Mouse (Mus musculus): Measurements from ENCODE around the gene Themis2. TPM values are rescaled to one million over a fixed set of nuclear protein-coding genes. Genes with fewer than 3 reads are reported as not detected.

Gene Themis2
- polyA plus RNA-seq (2015; fragmentation: Nextera tagmentation; extraction: Ambion mirVana) = 1.9 and 3.2 TPM in 2 replicates

GRCm38 (mm10) chr4:132796196-132796886 is at the start of gene Themis2:
Gene Themis2, minus strand, starts transcription at chr4:132796387.

GRCm38 (mm10) chr4:132842970-132843704 is 47.0 kb upstream of the Themis2 start, which contains the start of gene Ppp1r8:
Gene Ppp1r8, minus strand, starts transcription at chr4:132843169.

GRCm38 (mm10) chr4:132767914-132768876 is 28.0 kb downstream of the Themis2 start, which contains the start of gene Rpa2:
Gene Rpa2, plus strand, starts transcription at chr4:132768332.

GRCm38 (mm10) chr4:132756974-132757373 is 39.2 kb downstream of the Themis2 start, which contains the start of gene Smpdl3b:
Gene Smpdl3b, minus strand, starts transcription at chr4:132757252.

GRCm38 (mm10) chr4:132732148-132732684 is 64.0 kb downstream of the Themis2 start, which contains the start of gene Xkr8:
Gene Xkr8, minus strand, starts transcription at chr4:132732546.

Other genes with a start within 250 kb of the Themis2 start
- 1.6 and 2.5 TPM in 2 replicates for gene Ptafr, start 232.3 kb downstream of the Themis2 start, polyA plus RNA-seq (2015; fragmentation: Nextera tagmentation; extraction: Ambion mirVana)
- 10.9 and 11.1 TPM in 2 replicates for gene Eya3, start 157.4 kb downstream of the Themis2 start, polyA plus RNA-seq (2015; fragmentation: Nextera tagmentation; extraction: Ambion mirVana)
- 2.4 and 3.6 TPM in 2 replicates for gene Xkr8, start 63.8 kb downstream of the Themis2 start, polyA plus RNA-seq (2015; fragmentation: Nextera tagmentation; extraction: Ambion mirVana)
- gene Smpdl3b, start 39.1 kb downstream of the Themis2 start, polyA plus RNA-seq (2015; fragmentation: Nextera tagmentation; extraction: Ambion mirVana) = 0.76 and 1.4 TPM in 2 replicates
- gene Rpa2, start 28.1 kb downstream of the Themis2 start, polyA plus RNA-seq (2015; fragmentation: Nextera tagmentation; extraction: Ambion mirVana) = 28.8 and 33.2 TPM in 2 replicates
- gene Ppp1r8, start 46.8 kb upstream of the Themis2 start, polyA plus RNA-seq (2015; fragmentation: Nextera tagmentation; extraction: Ambion mirVana) = 14.5 and 16.5 TPM in 2 replicates
- gene Stx12, start 88.1 kb upstream of the Themis2 start, polyA plus RNA-seq (2015; fragmentation: Nextera tagmentation; extraction: Ambion mirVana) = 31.7 and 39.9 TPM in 2 replicates
- gene Fam76a, start 126.2 kb upstream of the Themis2 start, polyA plus RNA-seq (2015; fragmentation: Nextera tagmentation; extraction: Ambion mirVana) = 31.3 and 32.7 TPM in 2 replicates
- gene Fgr, start 177.7 kb upstream of the Themis2 start, polyA plus RNA-seq (2015; fragmentation: Nextera tagmentation; extraction: Ambion mirVana) = 0.21 and 0.37 TPM in 2 replicates
- 8.2 and 9.6 TPM in 2 replicates for gene Ahdc1, start 214.9 kb upstream of the Themis2 start, polyA plus RNA-seq (2015; fragmentation: Nextera tagmentation; extraction: Ambion mirVana)

Data from skeletal muscle tissue, postnatal 0 days (tissue).